Mouse (Mus musculus) MEL (cell line): ENCODE results near the gene Sntg2. TPM values are rescaled to one million over a fixed set of nuclear protein-coding genes. Genes with fewer than 3 reads are reported as not detected.

Source experiments
- DNase-seq: peaks from one replicate; pipeline ENCODE4 v3.0.0; 2011; ENCODE audit warnings: low read depth, low spot score
- H3K27ac ChIP-seq: 2 replicates; pipeline ENCODE4 v1.5.1; 2012; ENCODE audit warnings: low read depth, mild to moderate bottlenecking, control low read depth, low read length, moderate library complexity; ENCODE audit not compliant: control insufficient read depth
- H3K27me3 ChIP-seq, 2 experiments: fragments of 150-350 bp in 1 of 2; sonication (generic) in 1 of 2; 2 replicates each; pipeline ENCODE4 v1.6.1; 2012; ENCODE audit warnings: low read length in 2 of 2, mild to moderate bottlenecking in 2 of 2, improper control_type of control experiment in 1 of 2, moderate library complexity in 1 of 2; ENCODE audit not compliant: insufficient read depth in 2 of 2, control insufficient read depth in 1 of 2
- H3K36me3 ChIP-seq, 2 experiments: 2 replicates each; pipeline ENCODE4 v1.6.1; 2012 to 2014; ENCODE audit warnings: low read length in 2 of 2, improper control_type of control experiment in 1 of 2, inconsistent platforms in 1 of 2, mild to moderate bottlenecking in 1 of 2; ENCODE audit not compliant: insufficient read depth in 2 of 2, control insufficient read depth in 1 of 2
- H3K4me1 ChIP-seq, 2 experiments: fragments of 150-350 bp in 1 of 2; sonication (generic) in 1 of 2; 2 replicates each; pipeline ENCODE4 v1.6.1; 2012; ENCODE audit warnings: low read length in 2 of 2, improper control_type of control experiment in 1 of 2, mild to moderate bottlenecking in 1 of 2; ENCODE audit not compliant: insufficient read depth in 2 of 2, control insufficient read depth in 1 of 2
- H3K4me3 ChIP-seq, 2 experiments: fragments of 150-350 bp in 1 of 2; sonication (generic) in 1 of 2; 2 replicates each; pipeline ENCODE4 v1.5.1; 2012; ENCODE audit warnings: low read depth in 2 of 2, low read length in 2 of 2, mild to moderate bottlenecking in 2 of 2, moderate library complexity in 2 of 2, control low read depth in 1 of 2, improper control_type of control experiment in 1 of 2; ENCODE audit not compliant: control insufficient read depth in 1 of 2, insufficient read depth in 1 of 2
- H3K79me2 ChIP-seq: 2 replicates; pipeline ENCODE4 v1.6.1; 2012; ENCODE audit warnings: mild to moderate bottlenecking, low read length, moderate library complexity; ENCODE audit not compliant: control insufficient read depth, poor library complexity, insufficient read depth
- H3K9ac ChIP-seq: 2 replicates; pipeline ENCODE4 v1.6.1; 2012; ENCODE audit warnings: low read depth, mild to moderate bottlenecking, control low read depth, low read length, moderate library complexity; ENCODE audit not compliant: control insufficient read depth, poor library complexity, severe bottlenecking
- H3K9me3 ChIP-seq: fragments of 150-350 bp; sonication (generic); replicated peaks from 2 replicates; pipeline ENCODE4 v1.6.1; 2012; ENCODE audit warnings: mild to moderate bottlenecking, low read length, improper control_type of control experiment, moderate library complexity; ENCODE audit not compliant: insufficient read depth
- CHD2 ChIP-seq: IDR thresholded peaks from 2 replicates; pipeline ENCODE4 v1.6.1; 2011; ENCODE audit warnings: low read length, improper control_type of control experiment
- CTCF ChIP-seq, 3 experiments: IDR thresholded peaks in 2 of 3; conservative IDR thresholded peaks in 1 of 3; 2 replicates each; pipeline ENCODE4 v1.5.1; 2011 to 2012; ENCODE audit warnings: low read length in 3 of 3, low read depth in 2 of 3, mild to moderate bottlenecking in 2 of 3, improper control_type of control experiment in 1 of 3, inconsistent platforms in 1 of 3, mixed read lengths in 1 of 3, moderate library complexity in 1 of 3; ENCODE audit not compliant: control insufficient read depth in 1 of 3, insufficient read depth in 1 of 3, poor library complexity in 1 of 3, severe bottlenecking in 1 of 3
- EP300 ChIP-seq, 2 experiments: IDR thresholded peaks; 2 replicates each; pipeline ENCODE4 v1.6.1; 2011; ENCODE audit warnings: improper control_type of control experiment in 2 of 2, low read length in 2 of 2, low read depth in 1 of 2, mild to moderate bottlenecking in 1 of 2
- ETS1 ChIP-seq: IDR thresholded peaks from 2 replicates; pipeline ENCODE4 v1.6.1; 2012; ENCODE audit warnings: low read depth, mild to moderate bottlenecking, inconsistent platforms, low read length, improper control_type of control experiment, moderate library complexity
- HCFC1 ChIP-seq: IDR thresholded peaks from 2 replicates; pipeline ENCODE4 v1.6.1; 2012; ENCODE audit warnings: low read depth, mild to moderate bottlenecking, inconsistent platforms, low read length, improper control_type of control experiment, moderate library complexity
- JUND ChIP-seq: IDR thresholded peaks from 2 replicates; pipeline ENCODE4 v1.6.1; 2011; ENCODE audit warnings: low read depth, mild to moderate bottlenecking, improper control_type of control experiment, low read length
- MAFK ChIP-seq: IDR thresholded peaks from 2 replicates; pipeline ENCODE4 v1.6.1; 2011; ENCODE audit warnings: low read depth, mild to moderate bottlenecking, low read length, improper control_type of control experiment, borderline replicate concordance
- MAX ChIP-seq: IDR thresholded peaks from 2 replicates; pipeline ENCODE4 v1.6.1; 2011; ENCODE audit warnings: low read length, improper control_type of control experiment
- MEF2A ChIP-seq: IDR thresholded peaks from 2 replicates; pipeline ENCODE4 v1.6.1; 2014; ENCODE audit warnings: low read depth, mild to moderate bottlenecking, inconsistent platforms, low read length, improper control_type of control experiment; ENCODE audit not compliant: poor library complexity, insufficient replicate concordance, severe bottlenecking; ENCODE audit errors: extremely low read depth
- MXI1 ChIP-seq: IDR thresholded peaks from 2 replicates; pipeline ENCODE4 v1.6.1; 2011; ENCODE audit warnings: mild to moderate bottlenecking, low read depth, low read length, improper control_type of control experiment
- MYB ChIP-seq: IDR thresholded peaks from 2 replicates; pipeline ENCODE4 v1.6.1; 2011; ENCODE audit warnings: mild to moderate bottlenecking, low read depth, low read length, improper control_type of control experiment
- MYC ChIP-seq: IDR thresholded peaks from 2 replicates; pipeline ENCODE4 v1.6.1; 2011; ENCODE audit warnings: low read depth, mild to moderate bottlenecking, low read length, improper control_type of control experiment, moderate library complexity
- POLR2AphosphoS5 ChIP-seq: IDR thresholded peaks from 2 replicates; pipeline ENCODE4 v1.6.1; 2012; ENCODE audit warnings: low read depth, borderline replicate concordance, mild to moderate bottlenecking, inconsistent platforms, low read length, moderate library complexity, mixed read lengths
- RAD21 ChIP-seq: IDR thresholded peaks from 2 replicates; pipeline ENCODE4 v1.6.1; 2011; ENCODE audit warnings: mild to moderate bottlenecking, low read depth, low read length, improper control_type of control experiment
- RCOR1 ChIP-seq: IDR thresholded peaks from 2 replicates; pipeline ENCODE4 v1.6.1; 2012; ENCODE audit warnings: low read depth, mild to moderate bottlenecking, inconsistent platforms, low read length, improper control_type of control experiment
- TBP ChIP-seq: IDR thresholded peaks from 2 replicates; pipeline ENCODE4 v1.8.0; 2011; ENCODE audit warnings: low read depth, low read length, improper control_type of control experiment
- TCF12 ChIP-seq: IDR thresholded peaks from 2 replicates; pipeline ENCODE4 v1.6.1; 2014; ENCODE audit warnings: low read depth, mild to moderate bottlenecking, inconsistent platforms, low read length, improper control_type of control experiment, moderate library complexity
- ZC3H11A ChIP-seq: IDR thresholded peaks from 2 replicates; pipeline ENCODE4 v1.6.1; 2012; ENCODE audit warnings: low read depth, mild to moderate bottlenecking, inconsistent platforms, low read length, improper control_type of control experiment
- ZKSCAN1 ChIP-seq: IDR thresholded peaks from 2 replicates; pipeline ENCODE4 v1.6.1; 2012; ENCODE audit warnings: low read depth, mild to moderate bottlenecking, inconsistent platforms, low read length, improper control_type of control experiment, moderate library complexity
- ZNF384 ChIP-seq: IDR thresholded peaks from 2 replicates; pipeline ENCODE4 v1.6.1; 2012; ENCODE audit warnings: low read depth, mild to moderate bottlenecking, inconsistent platforms, low read length, improper control_type of control experiment
- polyA plus RNA-seq, 2 experiments: library from polyadenylated mRNA; stranded (reverse) in 1 of 2; unstranded in 1 of 2; fragments of >175 nt in 1 of 2; fragments of >200 nt in 1 of 2; gene quantifications; 2 replicates each; pipeline versions ENCODE4 v1.2.1 to v1.2.4; 2012; ENCODE audit warnings: low replicate concordance in 2 of 2, low read depth in 1 of 2; ENCODE audit not compliant: insufficient read length in 2 of 2, insufficient read depth in 1 of 2, missing spikeins in 1 of 2
- total RNA-seq: library from RNA; depleted of rRNA; stranded (reverse); fragments of 300-350 nt; gene quantifications from 2 replicates; pipeline ENCODE4 v1.2.3, GENCODE M21; 2012

Sntg2 gene
- total and polyA plus RNA-seq, 3 experiments, result not detected

- Histone ChIP-seq H3K27me3 (no peaks in the 10 kb centered on the region), H3K9me3 (no peaks in the 10 kb centered on the region), H3K27ac (no peak overlapping the region), H3K79me2 (no peaks in the 10 kb centered on the region), H3K9ac (no peak overlapping the region), H3K36me3 (no peaks in the 10 kb centered on the region), H3K4me1 (no peaks in the 10 kb centered on the region), H3K4me3 (no peak overlapping the region)
- TF ChIP-seq ZKSCAN1 (no peak), ZNF384 (no peak), POLR2AphosphoS5 (no peak), ZC3H11A (no peak), HCFC1 (no peak), TCF12 (no peak), RCOR1 (no peak), MYC (no peak), TBP (no peak), CHD2 (no peak), ETS1 (no peak), MEF2A (no peak), CTCF (IDR thresholded peaks at IDR 0.05 in 2 of 3, conservative IDR thresholded peaks at IDR 0.05 in 1 of 3; ENCODE audit: control insufficient read depth in 1 of 3, insufficient read depth in 1 of 3, low read depth in 2 of 3, low read length in 3 of 3, poor library complexity in 1 of 3, severe bottlenecking in 1 of 3) (no peak), RAD21 (no peak), MXI1 (no peak), MAX (no peak), MYB (no peak)
- DNase-seq, result no peak
Measured at GRCm38 (mm10) chr12:30161731-30162406, 211.3 kb downstream of the Sntg2 start.

- no peaks in the 10 kb centered on the region for H3K27me3 ChIP-seq
- no peaks in the 10 kb centered on the region for H3K9me3 ChIP-seq
- no peak overlapping the region for H3K4me3 ChIP-seq
- no peaks in the 10 kb centered on the region for H3K36me3 ChIP-seq
- no peak for TF ChIP-seq MAFK
- no peak for TF ChIP-seq JUND
- no peak for TF ChIP-seq MXI1
- no peak for TF ChIP-seq CHD2
- TF ChIP-seq ETS1, result no peak
- TF ChIP-seq EP300 (IDR thresholded peaks at IDR 0.05; ENCODE audit: low read depth in 1 of 2, low read length in 2 of 2), result no peak
- H3K9ac ChIP-seq, result no peak overlapping the region
- no peaks in the 10 kb centered on the region for H3K4me1 ChIP-seq
- DNase-seq, result no peak
- H3K79me2 ChIP-seq, result no peaks in the 10 kb centered on the region
- H3K27ac ChIP-seq, result no peak overlapping the region
Measured at GRCm38 (mm10) chr12:30160475-30160874, 212.7 kb downstream of the Sntg2 start.
